Mouse (Mus musculus): ENCODE measurements around the gene 1700061G19Rik.

The 1700061G19Rik gene

DNA sequence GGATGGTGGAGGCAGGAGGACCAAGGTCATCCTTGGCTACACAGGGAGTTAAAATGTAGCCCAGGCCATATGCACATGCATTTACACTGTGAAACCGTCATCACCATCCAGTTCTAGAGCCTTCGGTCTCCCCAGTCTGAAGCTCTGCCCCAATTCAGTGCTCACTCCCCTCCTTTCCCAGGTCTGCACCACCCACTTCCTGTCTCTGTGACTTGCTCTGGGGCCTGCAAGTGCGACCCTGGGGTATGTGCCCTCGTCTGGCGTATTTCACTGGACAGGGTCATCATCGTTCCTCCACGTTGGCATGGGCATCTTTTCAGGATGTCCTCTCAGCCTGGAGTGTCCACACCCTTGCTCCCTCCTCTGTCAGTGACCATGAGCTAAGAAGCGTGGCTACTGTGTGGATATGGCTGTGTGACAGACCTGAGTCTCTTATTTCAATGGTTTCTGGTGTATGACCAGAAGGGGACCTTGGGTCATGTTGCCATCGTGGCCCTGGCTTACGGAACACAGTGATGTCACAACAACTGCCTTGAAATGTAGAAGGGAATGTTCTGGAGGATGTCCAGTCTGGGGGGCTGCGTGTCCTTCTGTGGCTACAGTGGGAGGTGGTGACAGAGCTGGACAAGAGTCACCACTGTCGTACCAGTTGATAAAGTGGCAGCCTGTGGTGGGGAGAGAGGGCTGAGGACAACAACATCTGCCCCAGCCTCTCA lies at the start of gene 1700061G19Rik:
Gene 1700061G19Rik (plus strand): TSS at position 542 of the 716 bp plus-strand sequence.
- 90% methylated on average over 12 of the region's 12 CpGs for WGBS

DNA sequence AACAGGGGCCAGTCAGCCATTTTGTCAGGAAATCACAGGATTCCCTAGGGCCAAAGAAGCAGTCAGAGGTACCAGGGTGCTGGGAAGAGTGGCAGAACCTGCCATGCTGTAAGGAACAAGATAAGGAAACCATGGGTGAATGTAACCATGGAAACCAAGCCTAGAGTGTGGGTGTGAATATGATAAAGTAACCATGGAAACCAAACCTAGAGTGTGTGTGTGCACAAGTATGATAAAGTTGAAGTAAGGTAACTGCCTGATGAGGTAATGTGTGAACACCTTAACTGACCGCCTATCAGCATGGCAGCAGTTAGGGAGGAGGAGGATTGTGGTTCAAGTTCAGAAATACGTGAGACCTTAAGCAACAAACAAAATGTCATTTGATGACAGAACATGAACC lies 48.6 kb upstream of the 1700061G19Rik start:
- 74% methylated on average over 2 of the region's 2 CpGs for WGBS

DNA sequence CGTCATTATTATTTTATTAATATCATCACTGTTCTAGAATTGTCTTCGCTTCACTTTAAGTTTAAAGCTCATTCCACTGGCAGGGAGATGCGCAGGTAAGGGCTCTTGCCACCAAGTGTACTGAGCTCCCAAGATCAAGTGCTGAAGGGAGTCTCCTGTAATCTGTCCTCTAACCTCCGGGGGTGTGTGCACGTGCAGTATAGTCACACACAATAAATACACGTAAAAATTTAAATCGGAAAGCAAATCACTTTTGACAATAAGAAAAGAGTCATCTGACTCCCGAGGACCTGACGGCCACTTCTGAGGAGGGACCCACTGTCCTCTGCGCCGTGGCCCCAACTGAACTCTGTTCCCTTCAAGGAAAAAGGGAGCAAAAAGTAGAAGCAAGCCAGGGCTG lies 46.1 kb upstream of the 1700061G19Rik start:
- WGBS = 62% methylated on average over 11 of the region's 11 CpGs

DNA sequence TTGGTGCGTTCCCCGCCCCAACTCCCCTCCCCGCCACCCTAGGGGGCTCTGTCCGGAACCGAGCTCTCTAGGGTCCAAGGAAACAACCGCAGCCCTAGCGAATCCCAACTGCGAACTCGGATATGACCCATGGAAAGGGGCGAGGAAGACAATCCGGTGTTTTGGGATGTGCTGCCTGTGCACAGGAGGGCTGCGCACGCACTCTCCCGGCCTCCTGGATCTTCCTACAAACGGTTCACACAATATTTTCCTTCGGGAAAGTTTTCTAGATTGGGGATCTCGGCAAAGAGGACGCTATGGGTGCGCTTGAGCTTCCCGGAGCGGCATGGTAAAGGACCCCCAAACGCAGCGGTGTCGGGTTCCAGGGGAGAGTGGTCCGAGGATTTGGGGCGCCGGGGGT lies 45.5 kb upstream of the 1700061G19Rik start:
- 5% methylated on average over 27 of the region's 27 CpGs for WGBS

DNA sequence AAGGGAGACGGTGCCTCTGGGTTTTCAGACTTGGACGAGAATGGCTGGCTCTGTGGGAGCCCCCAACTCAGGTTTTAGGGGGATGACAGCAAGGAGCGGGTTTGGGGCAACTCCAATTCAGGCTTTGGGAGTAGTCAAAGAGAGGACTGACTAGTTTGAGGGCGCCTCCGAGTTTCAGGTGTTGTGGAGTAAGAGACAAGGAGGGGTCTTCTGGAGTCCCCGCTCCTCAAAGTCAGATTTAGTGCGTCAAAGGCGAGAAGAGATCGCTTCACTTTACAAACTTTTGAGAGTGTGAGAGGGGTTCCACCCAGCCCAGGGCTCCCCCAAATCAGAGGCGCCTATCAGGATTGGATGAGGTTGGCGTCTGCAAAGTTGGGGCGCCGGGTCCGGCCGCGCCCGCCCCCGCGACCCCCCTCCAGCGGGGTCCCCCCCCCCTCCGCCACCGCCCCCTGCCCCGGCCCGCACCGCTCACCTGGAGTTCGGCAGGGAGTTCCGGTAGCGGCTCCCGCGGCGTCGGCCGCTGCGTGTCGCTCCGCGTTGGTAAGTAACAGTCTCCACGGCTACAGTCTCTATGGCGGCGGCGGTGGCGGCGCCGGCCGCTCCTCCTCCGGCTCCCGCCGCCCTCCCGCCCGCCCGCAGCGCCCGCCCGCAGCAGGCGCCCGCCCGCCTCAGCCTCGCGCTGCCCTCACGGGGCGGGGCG lies 44.7 kb upstream of the 1700061G19Rik start, which contains the start of gene Rfx2:
Gene Rfx2 (minus strand): TSS at position 603 of the 700 bp plus-strand sequence.
- WGBS = under 1% methylated on average over 37 of the region's 62 CpGs

DNA sequence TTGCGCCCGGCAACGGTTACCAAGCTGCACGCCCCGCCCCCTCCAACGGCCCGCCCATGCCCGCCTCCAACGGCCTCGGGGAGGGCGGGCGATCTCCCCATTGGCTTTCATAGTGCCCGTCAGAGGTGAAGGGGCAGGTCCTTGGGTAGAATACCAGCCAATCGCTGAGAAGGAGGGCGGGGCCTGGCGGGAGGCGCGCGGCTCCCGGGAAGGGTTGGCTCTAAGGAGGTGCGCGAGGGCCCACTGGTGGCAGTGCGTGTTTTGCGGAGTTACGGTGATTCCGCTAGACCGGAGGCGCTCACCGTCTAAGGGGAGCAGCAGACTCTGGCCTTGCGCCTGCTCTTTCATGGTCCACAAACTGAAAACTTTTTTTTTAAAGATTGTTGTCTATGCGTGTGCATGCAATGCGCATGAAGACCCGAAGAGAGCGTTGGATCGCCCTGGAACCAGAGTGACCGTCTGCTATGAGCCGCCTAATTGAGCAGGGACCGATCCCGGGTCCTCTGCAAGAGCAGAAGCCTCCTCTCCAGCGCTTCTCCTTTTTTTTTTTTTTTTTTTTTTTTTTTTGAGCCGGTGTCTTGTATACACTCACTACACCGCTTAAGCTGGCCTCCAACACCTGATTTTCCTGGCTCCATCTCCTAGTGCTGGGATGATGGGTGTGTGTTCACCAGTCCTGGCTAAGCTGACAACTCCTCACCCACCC lies 44.0 kb upstream of the 1700061G19Rik start:
- under 1% methylated on average over 41 of the region's 42 CpGs for WGBS

DNA sequence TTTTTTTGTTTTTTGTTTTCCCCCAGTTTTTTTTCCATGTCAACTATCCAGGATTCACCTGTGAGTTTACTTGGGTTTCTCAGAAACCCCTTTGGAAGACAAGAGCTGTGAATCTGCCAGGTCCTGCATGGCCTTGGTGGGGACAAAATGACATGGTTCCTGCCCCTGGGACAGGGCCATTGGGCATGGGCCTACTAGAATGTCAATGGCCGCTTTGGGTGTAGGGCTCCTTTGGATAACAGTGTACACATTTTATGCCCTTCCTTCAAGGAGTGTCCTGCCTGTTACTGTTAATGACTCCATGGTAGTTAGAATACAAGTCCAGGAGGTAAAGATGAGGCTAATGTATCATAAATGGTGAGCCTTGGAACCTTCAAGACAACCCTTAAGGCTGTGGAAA lies 42.4 kb upstream of the 1700061G19Rik start:
- 93% methylated on average over 1 of the region's 1 CpGs for WGBS

DNA sequence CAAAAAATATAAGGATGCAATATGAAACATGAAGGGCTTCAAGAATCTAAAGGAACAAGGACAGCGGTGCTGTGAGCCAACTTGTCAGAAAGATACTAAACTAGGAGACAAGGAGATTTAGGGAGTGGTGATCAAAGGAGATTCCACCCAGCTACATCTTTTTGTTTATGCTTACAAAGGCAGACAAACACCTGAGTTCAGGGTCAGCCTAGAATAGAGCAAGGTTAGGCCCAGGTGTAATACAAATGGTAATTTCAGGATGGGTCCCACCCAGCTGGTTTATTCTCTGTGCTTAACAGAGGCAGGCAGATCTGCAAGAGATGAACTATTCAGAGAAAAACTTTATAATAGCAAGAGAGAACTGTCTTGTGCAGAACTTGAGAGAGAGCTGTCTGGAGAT lies 41.9 kb upstream of the 1700061G19Rik start:
- WGBS = 98% methylated on average over 1 of the region's 1 CpGs

DNA sequence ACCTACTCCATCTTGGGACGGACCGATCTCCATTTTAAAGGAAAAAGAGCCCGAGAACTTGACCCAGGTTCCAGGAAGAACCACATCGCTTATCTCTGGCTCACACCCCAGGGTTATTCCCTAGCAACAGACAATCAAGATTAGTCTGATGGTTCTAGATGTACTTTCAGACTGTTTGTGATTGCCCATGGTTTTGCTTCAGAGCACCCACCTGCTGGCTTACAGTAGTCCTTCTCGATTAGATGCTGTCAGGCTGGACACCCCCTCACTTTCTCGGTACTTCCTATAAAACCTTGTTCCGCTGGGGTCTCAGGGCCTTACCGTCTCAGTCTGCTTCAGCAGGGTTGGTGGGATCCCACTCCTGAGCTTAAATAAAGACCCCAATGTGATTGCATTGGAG lies 38.9 kb upstream of the 1700061G19Rik start:
- 91% methylated on average over 8 of the region's 8 CpGs for WGBS

DNA sequence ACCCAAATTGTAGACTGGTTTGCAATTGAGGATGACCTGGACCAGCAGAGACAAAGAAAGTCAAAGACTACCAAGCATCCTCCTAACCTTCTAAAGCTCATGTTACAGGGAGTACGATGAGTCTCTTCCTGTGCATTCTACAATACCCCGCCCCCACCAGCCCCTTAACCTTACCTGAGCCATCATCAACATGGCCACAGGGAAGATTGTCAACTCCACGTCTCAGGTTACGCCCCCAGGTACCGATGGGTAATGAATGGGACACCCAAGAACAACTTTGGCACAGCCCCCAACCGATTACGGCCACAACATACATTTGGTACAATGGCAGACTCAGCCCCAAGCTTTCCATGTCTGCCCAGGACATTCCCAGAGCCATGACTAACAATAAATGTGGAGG lies 34.8 kb upstream of the 1700061G19Rik start:
- WGBS = 83% methylated on average over 7 of the region's 7 CpGs

DNA sequence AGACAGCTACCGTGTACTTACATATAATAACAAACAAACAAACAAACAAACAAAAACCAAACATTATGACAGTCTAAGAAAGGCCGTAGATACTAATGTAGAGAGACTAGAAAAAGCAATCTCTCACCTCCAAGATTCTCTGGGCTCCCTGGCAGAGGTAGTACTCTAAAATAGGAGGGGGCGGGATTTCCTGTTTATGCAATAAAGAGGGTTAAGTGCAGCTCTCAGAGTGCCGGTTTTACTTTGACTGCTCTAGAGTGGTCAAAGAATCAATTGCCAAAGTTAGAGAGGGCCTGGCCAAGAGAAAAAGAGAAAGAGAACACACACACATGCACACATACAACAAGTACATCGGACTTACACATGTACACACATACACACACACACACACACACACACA lies 33.1 kb upstream of the 1700061G19Rik start:
- 78% methylated on average over 5 of the region's 5 CpGs for WGBS

DNA sequence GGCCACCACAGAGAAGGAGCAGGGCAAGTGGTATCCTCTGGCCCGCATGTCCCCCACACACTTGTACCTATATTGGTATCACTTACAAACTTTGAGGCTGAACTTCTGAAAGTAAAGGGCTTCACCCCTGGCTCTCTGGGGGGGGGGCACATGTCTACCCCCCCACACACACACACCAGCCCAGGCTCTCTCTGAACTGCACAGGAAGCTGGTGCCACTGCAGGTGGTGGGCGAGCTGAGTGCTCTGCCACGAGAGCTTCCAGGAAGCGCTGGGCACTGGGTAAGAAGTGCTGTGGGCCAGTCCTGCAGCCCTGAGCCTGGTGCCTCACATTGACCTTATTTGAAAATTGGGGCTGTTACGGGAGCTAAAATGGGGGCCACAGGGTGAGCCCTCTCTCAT lies 31.6 kb upstream of the 1700061G19Rik start:
- 89% methylated on average over 5 of the region's 5 CpGs for WGBS

DNA sequence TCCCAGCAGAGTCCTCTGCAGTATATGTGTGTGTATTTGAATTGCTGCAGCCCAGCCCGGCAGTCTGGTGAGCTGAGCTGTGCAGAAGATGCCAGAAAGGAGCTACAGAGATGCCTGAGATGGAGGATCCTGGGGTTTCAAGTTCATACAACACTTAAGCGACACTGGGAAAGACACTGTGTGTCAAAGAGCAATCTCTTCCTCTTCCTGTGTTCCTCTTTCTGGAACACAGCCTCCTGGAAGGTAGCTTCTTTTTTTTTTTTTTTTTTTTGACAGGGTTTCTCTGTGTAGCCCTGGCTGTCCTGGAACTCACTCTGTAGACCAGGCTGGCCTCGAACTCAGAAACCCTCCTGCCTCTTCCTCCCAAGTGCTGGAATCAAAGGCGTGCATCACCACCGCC lies 26.5 kb upstream of the 1700061G19Rik start:
- 90% methylated on average over 5 of the region's 5 CpGs for WGBS

DNA sequence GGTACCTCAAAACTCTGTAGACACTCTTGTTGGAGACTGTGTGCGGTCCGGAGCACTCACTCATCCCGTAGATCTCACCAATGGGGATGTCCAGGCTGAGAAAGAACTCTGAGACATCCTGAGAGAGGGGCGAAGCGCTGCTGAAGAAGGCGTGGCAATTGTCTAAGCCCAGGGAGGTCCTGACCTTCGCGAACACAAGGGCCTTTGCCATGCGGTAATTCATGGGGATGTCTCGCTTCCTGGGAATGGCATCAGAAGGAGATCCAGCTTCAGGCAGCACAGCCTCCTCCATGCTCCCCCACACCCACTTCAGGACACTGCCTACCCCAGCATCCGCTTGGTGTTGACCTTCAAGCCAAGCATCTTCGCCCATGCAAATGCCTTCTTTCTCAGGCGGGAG lies 25.6 kb upstream of the 1700061G19Rik start:
- 93% methylated on average over 13 of the region's 13 CpGs for WGBS

DNA sequence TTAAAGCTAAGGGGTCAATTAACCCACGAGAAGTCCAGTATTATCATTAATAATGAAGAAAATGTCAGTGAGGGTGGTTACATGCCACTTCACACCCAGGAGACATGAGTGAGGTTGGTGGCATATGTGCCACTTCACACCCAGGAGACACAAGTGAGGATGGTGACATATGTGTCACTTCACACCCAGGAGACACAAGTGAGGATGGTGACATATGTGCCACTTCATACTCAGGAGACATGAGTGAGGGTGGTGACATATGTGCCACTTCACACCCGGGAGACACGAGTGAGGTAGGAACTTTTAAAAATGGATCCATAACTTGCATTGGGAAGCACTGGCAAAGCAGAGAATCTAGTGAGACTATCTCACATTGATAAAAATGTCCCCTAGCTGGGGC lies 24.1 kb upstream of the 1700061G19Rik start:
- 52% methylated on average over 3 of the region's 3 CpGs for WGBS

DNA sequence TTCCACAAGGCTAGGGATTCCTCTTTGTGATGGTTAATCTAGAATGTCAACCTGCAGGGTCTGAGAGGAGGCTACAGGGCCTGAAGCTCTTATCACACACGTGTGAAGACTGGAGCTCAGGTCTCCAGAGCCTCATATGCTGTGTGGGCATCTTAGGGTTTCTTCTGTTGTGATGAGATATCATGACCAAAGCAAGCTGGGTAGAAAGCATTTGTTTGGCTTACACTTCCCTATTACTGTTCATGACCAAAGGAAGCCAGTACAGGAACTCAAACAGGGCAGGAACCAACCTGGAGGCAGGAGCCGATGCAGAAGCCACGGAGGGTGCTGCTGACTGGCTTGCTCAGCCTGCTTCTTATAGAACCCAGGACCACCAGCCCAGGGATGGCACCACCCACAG lies 19.9 kb upstream of the 1700061G19Rik start:
- 77% methylated on average over 3 of the region's 3 CpGs for WGBS

DNA sequence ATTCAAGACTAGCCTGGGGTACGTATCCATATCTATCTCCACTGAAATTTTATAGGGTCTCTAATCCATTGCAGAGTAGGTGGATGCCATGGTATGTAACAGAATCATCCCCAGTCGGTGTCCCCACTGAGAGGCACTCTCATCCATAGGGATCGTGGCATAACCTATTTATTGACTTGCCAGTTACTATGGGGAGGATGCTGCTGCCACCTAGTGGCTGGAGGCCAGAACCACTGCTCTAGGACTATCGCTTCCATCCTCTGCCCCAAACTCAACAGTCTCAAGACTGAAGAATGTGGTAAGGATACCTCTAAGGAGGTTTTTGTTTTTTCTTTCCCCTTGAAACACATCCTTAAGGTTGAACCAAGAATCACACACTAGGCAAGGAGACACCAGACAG lies 17.1 kb upstream of the 1700061G19Rik start:
- 59% methylated on average over 4 of the region's 4 CpGs for WGBS

DNA sequence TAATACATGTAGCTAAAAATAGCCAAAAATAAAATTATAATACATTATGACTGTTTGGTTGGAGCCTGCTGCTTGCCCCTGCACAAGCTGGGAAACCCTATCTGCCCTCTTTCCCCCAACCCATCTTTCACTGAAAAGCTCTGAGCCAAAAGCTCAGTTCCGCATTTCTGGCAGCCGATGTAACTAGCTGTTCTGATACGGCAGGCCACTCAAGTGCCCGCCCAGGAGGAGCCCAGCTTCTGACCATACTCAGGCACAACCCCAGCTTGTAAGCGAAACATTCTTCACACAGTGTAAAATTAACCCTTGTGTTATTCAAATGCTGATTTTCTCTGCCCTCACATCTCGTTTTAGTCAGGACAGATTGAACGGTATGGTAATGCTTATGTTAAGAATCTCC lies 16.4 kb upstream of the 1700061G19Rik start:
- WGBS = 50% methylated on average over 7 of the region's 7 CpGs

DNA sequence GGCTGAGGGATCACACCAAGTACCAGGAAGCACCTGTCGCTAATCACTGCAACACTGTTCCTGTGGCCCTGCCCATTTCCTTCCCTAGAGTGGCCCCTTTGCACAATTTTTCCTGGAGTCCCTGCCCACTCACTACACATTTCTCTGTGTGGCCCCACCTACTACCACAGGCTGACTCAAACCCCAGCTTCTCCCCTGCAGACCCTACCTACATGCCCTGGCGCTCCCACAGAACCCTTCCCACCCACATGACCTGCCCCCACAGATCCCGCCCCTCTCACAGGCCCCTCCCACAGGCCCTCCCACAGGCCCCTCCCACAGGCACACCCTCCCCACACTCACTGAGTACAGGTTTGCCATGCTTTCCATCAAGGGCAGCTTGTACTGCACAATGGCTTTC lies 14.1 kb upstream of the 1700061G19Rik start:
- 72% methylated on average over 3 of the region's 3 CpGs for WGBS

DNA sequence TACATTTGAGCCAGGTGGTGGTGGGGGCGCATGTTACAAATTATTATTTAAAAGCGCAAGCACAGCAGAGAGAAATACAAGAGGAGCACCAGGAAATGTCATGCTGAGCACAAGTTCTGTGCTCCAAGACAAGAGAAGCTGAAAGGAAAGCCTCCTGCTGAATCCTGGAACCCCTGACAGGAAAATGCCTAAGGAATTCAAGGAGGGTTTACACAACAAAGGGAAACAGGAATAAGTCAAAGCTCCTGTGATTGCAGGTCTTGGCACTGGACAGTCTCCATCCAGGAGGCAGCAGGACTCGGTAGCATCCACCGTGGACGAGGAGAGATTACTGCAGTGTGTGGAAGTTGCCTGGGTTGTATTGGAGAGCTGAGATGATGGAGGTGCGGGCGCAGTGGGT lies 9.2 kb upstream of the 1700061G19Rik start:
- 68% methylated on average over 7 of the region's 7 CpGs for WGBS

DNA sequence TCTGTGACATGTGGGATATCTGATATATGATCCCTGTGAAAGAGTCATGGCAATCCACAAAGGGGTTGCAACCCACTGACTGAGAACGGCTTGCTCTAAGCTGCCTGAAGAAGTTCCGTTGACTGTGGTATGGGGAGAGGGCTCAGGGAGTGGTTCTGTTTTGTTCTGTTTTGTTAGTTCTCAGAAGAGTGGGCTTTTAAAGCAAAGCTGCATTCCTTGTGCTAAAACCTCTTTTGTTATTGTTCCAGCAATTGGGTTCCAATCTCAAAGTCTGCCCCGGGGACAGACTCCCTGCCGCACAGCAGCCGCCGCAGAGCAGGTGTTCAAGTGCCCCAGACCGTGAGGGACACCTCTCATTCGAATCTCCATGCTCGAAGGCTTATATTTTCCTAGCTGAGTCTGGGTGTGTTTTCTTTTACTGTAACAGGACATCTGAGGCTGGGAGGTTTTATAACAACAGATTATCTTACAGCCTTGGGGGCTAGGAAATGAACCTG lies 5.7 kb upstream of the 1700061G19Rik start:
- 67% methylated on average over 9 of the region's 9 CpGs for WGBS

DNA sequence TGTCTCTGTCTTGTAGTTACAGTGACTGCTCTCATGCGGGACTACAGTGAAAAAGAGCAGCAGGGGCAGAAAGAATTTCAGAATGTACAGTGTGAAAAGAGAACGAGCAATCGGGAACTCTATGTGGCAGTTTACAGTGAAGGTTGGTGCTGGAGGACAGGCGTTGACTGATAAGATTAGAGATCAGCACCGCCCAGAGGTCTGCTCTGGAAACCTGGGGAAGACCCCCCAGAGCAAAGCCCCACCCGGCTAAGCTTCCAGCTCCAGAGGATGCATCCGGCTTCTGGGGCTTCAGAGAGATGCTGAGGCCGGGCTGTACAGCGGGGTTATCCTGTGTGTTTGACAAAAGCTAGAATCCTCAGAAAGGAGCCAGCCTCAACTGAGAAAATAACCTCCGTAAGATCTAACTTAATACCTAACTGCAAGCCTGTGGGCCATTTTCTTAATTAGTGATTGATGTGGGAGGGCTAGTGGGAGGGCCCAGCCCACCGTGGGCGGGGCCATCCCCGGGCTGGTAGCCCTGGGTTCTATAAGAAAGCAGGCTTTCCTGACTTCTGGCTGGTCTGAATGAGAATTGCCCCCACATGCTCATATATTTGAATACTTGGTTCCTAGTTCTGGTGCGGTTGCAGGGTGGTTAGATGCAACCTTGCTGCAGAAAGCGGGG lies 4.9 kb upstream of the 1700061G19Rik start:
- WGBS = 71% methylated on average over 15 of the region's 15 CpGs
